Mouse (Mus musculus): ENCODE measurements at regions not wholly inside any gene's neighbourhood (a gene's known extent, or its start where the extent isn't known, plus 50 kb on each side); places are given as distances from the start of the nearest gene placed in this dataset.

DNA sequence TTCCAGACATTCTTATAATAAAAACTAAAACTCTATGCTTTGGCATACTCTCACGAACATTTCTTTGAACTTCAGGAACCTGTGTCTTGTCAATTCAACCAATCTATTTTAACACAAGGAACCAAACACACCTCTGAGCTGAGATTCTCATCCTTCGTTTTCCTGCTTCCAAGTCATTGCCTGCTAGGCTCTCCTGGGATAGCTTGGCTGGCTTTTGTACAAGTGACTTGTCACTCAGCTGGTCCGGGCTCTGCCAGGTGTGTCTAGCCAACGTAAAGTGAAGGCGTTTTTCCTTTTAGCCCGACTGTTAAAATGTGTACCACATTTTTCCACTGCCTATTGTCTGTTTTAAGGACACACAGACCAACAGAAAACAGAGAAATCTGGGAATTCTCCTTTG lies 236.8 kb upstream of the Ccdc122 start:
- no peak for DNase-seq (ENCODE audit: low spot score, missing footprints)
- Histone ChIP-seq H3K9me3 (ENCODE audit: control insufficient read depth, low read length) (no peaks in the 10 kb centered on the region), H3K36me3 (ENCODE audit: control insufficient read depth, insufficient read depth, low read length) (no peaks in the 10 kb centered on the region), H3K4me3 (ENCODE audit: low read depth, low read length) (no peak overlapping the region), H3K27ac (ENCODE audit: low read depth, low read length) (no peak overlapping the region), H3K4me1 (ENCODE audit: control insufficient read depth, insufficient read depth, low read length) (peaks cover 4% of the 10 kb centered on the region; the same call in 1 of the 2 replicates), H3K9ac (ENCODE audit: low read length) (no peak overlapping the region), H3K27me3 (ENCODE audit: control insufficient read depth, insufficient read depth, low read length) (no peaks in the 10 kb centered on the region), H3K4me2 (no peak overlapping the region)
- ATAC-seq (ENCODE audit: low FRiP score) = no peak
- 89% methylated on average over 6 of the region's 6 CpGs for WGBS

DNA sequence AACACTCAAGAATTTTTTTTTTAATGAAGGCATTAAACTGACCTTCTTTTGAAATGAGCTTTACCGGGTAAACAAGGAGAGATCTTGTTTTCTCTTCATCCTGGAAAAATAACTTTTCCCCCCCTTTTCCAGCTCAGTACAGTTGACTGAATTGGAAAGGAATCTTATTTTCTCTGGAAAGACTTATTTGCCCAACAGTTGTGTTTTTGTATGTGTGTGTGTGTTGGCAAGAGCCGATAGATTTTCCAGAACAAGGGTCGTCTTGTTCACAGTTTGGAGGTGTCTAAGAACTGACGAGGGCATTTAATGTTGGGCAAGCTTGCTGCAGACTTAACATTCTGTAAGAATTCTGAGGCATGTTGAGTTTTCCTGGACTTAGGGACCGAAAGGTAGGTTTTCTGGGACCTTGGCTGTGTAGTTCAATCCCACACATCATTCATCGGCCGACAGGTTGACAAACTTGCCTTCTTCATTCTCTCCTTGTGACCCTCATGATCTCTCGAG lies 237.6 kb upstream of the Ccdc122 start:
- Histone ChIP-seq H3K4me1 (ENCODE audit: control insufficient read depth, insufficient read depth, low read length) (peaks cover 4% of the 10 kb centered on the region; the same call in 1 of the 2 replicates), H3K4me2 (no peak overlapping the region), H3K4me3 (ENCODE audit: low read depth, low read length) (no peak overlapping the region), H3K9me3 (ENCODE audit: control insufficient read depth, low read length) (no peaks in the 10 kb centered on the region), H3K27me3 (ENCODE audit: control insufficient read depth, insufficient read depth, low read length) (no peaks in the 10 kb centered on the region), H3K9ac (ENCODE audit: low read length) (no peak overlapping the region), H3K36me3 (ENCODE audit: control insufficient read depth, insufficient read depth, low read length) (no peaks in the 10 kb centered on the region), H3K27ac (ENCODE audit: low read depth, low read length) (no peak overlapping the region)
- ATAC-seq (ENCODE audit: low FRiP score) (no peak), DNase-seq (ENCODE audit: low spot score, missing footprints) (no peak)
- WGBS = 93% methylated on average over 8 of the region's 8 CpGs

DNA sequence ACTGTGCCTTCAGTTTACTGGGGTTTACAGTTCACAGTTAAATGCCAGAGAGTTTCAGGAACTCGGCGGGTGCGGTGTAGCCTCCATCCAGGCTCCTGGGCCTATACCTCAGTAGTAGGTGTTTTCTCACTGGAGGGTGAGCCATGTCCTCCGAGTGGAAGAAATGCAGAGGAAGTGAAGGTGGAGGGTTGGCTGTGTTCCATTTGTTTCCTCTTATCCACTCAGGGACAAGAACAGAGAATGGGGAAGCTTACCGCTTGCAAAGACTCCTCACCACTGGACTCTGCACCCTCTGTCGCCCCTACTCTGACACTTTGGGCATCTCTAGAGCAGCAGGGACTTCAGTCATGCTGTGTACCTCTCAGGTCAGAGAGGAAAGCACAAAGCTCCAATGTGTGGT lies 238.1 kb upstream of the Ccdc122 start:
- Histone ChIP-seq H3K4me2 (no peak overlapping the region), H3K4me3 (ENCODE audit: low read depth, low read length) (no peak overlapping the region), H3K9me3 (ENCODE audit: control insufficient read depth, low read length) (no peaks in the 10 kb centered on the region), H3K27ac (ENCODE audit: low read depth, low read length) (no peak overlapping the region), H3K27me3 (ENCODE audit: control insufficient read depth, insufficient read depth, low read length) (no peaks in the 10 kb centered on the region), H3K36me3 (ENCODE audit: control insufficient read depth, insufficient read depth, low read length) (no peaks in the 10 kb centered on the region), H3K4me1 (ENCODE audit: control insufficient read depth, insufficient read depth, low read length) (peaks cover 4% of the 10 kb centered on the region; the same call in 1 of the 2 replicates), H3K9ac (ENCODE audit: low read length) (no peak overlapping the region)
- WGBS = 82% methylated on average over 6 of the region's 6 CpGs
- no peak for DNase-seq (ENCODE audit: low spot score, missing footprints)
- ATAC-seq (ENCODE audit: low FRiP score) = no peak

DNA sequence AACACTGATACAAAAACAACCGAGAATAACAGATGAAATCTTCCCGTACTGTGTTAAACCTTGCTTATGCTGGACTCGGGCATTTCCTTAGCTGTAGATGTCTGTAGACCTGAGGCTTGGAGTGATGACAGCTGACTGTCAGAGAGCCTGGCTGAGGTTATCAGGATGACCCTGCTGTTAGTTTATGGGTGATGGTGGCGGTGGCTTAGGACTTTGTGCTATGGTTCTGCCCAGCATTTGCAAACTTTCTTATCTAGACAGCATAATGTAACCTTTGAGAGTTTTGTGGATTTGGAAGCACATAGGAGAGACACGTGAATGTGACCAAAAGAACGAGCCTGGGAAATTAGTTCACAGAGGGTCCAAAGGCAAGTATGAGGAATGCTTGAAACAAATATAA lies 239.1 kb upstream of the Ccdc122 start:
- H3K4me3 ChIP-seq (ENCODE audit: low read depth, low read length) = no peak overlapping the region
- H3K27me3 ChIP-seq (ENCODE audit: control insufficient read depth, insufficient read depth, low read length) = no peaks in the 10 kb centered on the region
- H3K27ac ChIP-seq (ENCODE audit: low read depth, low read length) = no peak overlapping the region
- no peaks in the 10 kb centered on the region for H3K9me3 ChIP-seq (ENCODE audit: control insufficient read depth, low read length)
- DNase-seq (ENCODE audit: low spot score, missing footprints) = no peak
- 84% methylated on average over 6 of the region's 6 CpGs for WGBS
- H3K4me1 ChIP-seq (ENCODE audit: control insufficient read depth, insufficient read depth, low read length) = peaks cover 4% of the 10 kb centered on the region; the same call in 1 of the 2 replicates
- no peak overlapping the region for H3K4me2 ChIP-seq
- no peak for ATAC-seq (ENCODE audit: low FRiP score)
- H3K36me3 ChIP-seq (ENCODE audit: control insufficient read depth, insufficient read depth, low read length) = no peaks in the 10 kb centered on the region
- no peak overlapping the region for H3K9ac ChIP-seq (ENCODE audit: low read length)

DNA sequence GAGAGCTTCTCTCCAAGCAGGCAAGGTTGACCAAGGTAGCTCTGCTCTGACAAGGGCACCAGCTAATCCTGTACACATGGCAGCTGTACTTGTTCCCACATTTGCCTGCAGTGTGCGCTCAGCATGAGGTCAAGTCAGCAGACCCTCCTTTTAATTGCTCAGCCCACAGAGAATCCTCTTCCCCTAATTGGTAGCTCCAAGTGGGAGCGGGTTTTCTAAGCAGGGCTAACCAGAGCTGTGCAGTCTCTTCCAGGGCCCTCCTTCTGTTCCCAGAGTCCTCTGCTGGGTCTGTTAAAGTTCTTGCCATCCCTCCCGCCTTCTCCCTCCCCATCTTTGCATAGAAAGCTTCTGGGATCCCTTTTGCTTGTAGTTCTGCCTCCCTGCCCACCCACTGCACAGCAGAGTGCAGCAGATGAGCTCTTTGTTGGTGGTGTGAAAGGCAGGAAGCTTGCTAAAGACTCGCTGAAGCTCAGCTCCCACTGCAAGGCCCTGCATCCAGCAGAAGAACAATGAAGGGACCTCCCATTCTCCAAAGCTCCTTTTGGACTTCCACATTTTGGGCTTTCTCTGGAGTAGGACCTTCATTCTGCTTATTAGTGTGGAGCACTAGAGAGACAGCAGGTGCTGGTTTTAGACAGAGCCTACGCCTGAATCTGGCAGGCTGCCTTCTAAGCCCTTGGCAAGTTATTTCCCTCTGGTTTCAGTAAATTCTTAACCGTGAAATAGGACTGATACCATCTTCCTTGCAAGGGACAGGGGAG lies 235.3 kb upstream of the Serp2 start:
- Histone ChIP-seq H3K9me3 (ENCODE audit: control insufficient read depth, low read length) (no peaks in the 10 kb centered on the region), H3K4me2 (no peak overlapping the region), H3K4me3 (ENCODE audit: low read depth, low read length) (no peak overlapping the region), H3K36me3 (ENCODE audit: control insufficient read depth, insufficient read depth, low read length) (no peaks in the 10 kb centered on the region), H3K27ac (ENCODE audit: low read depth, low read length) (peak overlapping the region; percentile 49; the same call in 1 of the 2 replicates), H3K4me1 (ENCODE audit: control insufficient read depth, insufficient read depth, low read length) (peaks cover 15% of the 10 kb centered on the region), H3K9ac (ENCODE audit: low read length) (no peak overlapping the region), H3K27me3 (ENCODE audit: control insufficient read depth, insufficient read depth, low read length) (no peaks in the 10 kb centered on the region; the same call in none of the 2 replicates)
- 13% methylated on average over 6 of the region's 6 CpGs for WGBS
- DNase-seq (ENCODE audit: low spot score, missing footprints) (peak; percentile 93), ATAC-seq (ENCODE audit: low FRiP score) (peak; percentile 85)

DNA sequence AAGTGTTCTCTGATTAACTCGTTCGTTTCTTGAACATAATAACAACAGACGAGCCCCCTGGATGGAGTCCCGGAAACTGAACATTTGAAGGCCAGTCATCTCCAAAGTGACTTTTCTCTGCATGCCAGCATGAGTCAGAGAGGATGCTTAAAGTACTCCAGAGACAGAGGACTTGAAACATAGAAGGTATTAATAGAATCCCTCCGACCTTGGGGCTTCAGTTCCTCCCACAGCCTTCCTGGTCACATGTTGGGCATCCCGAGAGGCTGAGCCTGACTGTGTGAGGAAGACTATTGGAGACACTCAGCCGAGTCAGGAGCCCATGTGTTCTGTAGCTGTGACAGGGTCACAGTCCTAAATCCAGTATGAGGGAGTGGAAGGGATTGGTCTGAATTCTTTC lies 232.7 kb upstream of the Serp2 start:
- no peak for ATAC-seq (ENCODE audit: low FRiP score)
- Histone ChIP-seq H3K4me3 (ENCODE audit: low read depth, low read length) (no peak overlapping the region), H3K9ac (ENCODE audit: low read length) (no peak overlapping the region), H3K27ac (ENCODE audit: low read depth, low read length) (no peak overlapping the region), H3K9me3 (ENCODE audit: control insufficient read depth, low read length) (no peaks in the 10 kb centered on the region), H3K36me3 (ENCODE audit: control insufficient read depth, insufficient read depth, low read length) (no peaks in the 10 kb centered on the region), H3K4me1 (ENCODE audit: control insufficient read depth, insufficient read depth, low read length) (peaks cover 15% of the 10 kb centered on the region), H3K27me3 (ENCODE audit: control insufficient read depth, insufficient read depth, low read length) (no peaks in the 10 kb centered on the region; the same call in none of the 2 replicates), H3K4me2 (no peak overlapping the region)
- DNase-seq (ENCODE audit: low spot score, missing footprints) = no peak
- 73% methylated on average over 7 of the region's 7 CpGs for WGBS

DNA sequence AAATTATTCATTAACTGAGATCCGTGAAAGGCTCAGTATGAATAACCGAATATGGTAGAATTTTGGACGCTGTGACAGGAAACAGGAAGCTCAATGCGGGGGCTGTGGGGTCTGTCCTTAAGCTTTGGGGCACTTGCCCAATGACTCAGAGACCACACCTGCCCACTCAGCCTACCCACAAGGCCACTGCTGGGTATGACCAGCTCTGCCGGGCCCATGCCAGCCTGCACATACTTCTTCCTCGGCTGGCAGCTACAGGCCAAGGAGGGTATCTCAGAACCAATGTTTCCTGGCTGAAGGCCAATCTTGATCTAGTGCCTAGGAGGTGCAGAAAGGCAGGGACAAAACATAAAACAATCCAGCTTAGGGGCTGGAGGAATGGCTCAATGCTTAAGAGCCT lies 230.9 kb upstream of the Serp2 start:
- no peak for DNase-seq (ENCODE audit: low spot score, missing footprints)
- Histone ChIP-seq H3K4me3 (ENCODE audit: low read depth, low read length) (no peak overlapping the region), H3K4me1 (ENCODE audit: control insufficient read depth, insufficient read depth, low read length) (peaks cover 15% of the 10 kb centered on the region), H3K27ac (ENCODE audit: low read depth, low read length) (no peak overlapping the region), H3K4me2 (no peak overlapping the region), H3K9ac (ENCODE audit: low read length) (no peak overlapping the region), H3K9me3 (ENCODE audit: control insufficient read depth, low read length) (no peaks in the 10 kb centered on the region), H3K36me3 (ENCODE audit: control insufficient read depth, insufficient read depth, low read length) (no peaks in the 10 kb centered on the region), H3K27me3 (ENCODE audit: control insufficient read depth, insufficient read depth, low read length) (no peaks in the 10 kb centered on the region; the same call in none of the 2 replicates)
- WGBS = 90% methylated on average over 6 of the region's 6 CpGs
- no peak for ATAC-seq (ENCODE audit: low FRiP score)

DNA sequence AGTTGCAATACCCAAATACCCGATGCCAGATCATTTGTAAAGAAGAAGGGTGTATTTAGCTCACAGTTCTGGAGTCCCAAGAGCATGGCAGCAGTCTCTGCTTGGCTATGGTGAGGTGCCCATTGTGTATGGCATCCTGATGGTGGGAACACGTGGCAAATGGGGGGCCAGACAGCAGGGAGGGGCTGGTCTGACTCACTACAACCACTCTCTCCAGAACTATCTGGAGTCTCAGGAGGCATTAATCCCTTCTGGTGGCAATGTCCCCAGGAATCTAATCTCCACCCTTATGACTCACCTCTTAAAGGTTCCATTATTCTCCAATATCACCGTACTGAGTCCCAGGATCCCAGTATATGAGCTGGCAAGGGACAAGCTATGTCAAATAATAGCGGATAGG lies 229.5 kb upstream of the Serp2 start:
- peaks cover 6% of the 10 kb centered on the region; the same call in 1 of the 2 replicates for H3K4me1 ChIP-seq (ENCODE audit: control insufficient read depth, insufficient read depth, low read length)
- 87% methylated on average over 4 of the region's 4 CpGs for WGBS
- H3K9me3 ChIP-seq (ENCODE audit: control insufficient read depth, low read length) = no peaks in the 10 kb centered on the region
- H3K4me3 ChIP-seq (ENCODE audit: low read depth, low read length) = no peak overlapping the region
- H3K36me3 ChIP-seq (ENCODE audit: control insufficient read depth, insufficient read depth, low read length) = no peaks in the 10 kb centered on the region
- DNase-seq (ENCODE audit: low spot score, missing footprints) (no peak), ATAC-seq (ENCODE audit: low FRiP score) (no peak)
- no peak overlapping the region for H3K27ac ChIP-seq (ENCODE audit: low read depth, low read length)
- no peaks in the 10 kb centered on the region; the same call in none of the 2 replicates for H3K27me3 ChIP-seq (ENCODE audit: control insufficient read depth, insufficient read depth, low read length)
- H3K9ac ChIP-seq (ENCODE audit: low read length) = no peak overlapping the region
- no peak overlapping the region for H3K4me2 ChIP-seq

DNA sequence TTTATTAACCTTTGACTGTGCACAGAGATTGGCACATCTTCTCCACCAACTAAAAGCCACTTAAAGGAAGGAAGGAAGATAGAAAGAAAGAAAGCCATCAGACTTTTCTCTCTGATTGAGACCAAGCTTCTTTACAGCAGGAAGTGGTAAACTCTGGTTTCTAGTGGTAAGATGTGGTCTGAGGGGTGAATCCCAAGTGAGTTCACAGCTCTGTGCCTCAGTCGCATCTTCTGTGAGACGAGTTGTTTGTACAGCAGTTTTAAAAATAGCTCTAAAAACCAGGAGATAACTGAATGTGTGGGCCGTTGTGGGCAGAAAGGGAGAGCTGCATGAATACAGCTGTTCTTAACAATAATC lies 224.8 kb upstream of the Serp2 start:
- Histone ChIP-seq H3K4me2 (no peak overlapping the region), H3K27me3 (ENCODE audit: control insufficient read depth, insufficient read depth, low read length) (no peaks in the 10 kb centered on the region), H3K4me1 (ENCODE audit: control insufficient read depth, insufficient read depth, low read length) (peaks cover 8% of the 10 kb centered on the region; the same call in 1 of the 2 replicates), H3K9me3 (ENCODE audit: control insufficient read depth, low read length) (no peaks in the 10 kb centered on the region), H3K36me3 (ENCODE audit: control insufficient read depth, insufficient read depth, low read length) (no peaks in the 10 kb centered on the region), H3K4me3 (ENCODE audit: low read depth, low read length) (no peak overlapping the region), H3K9ac (ENCODE audit: low read length) (no peak overlapping the region), H3K27ac (ENCODE audit: low read depth, low read length) (no peak overlapping the region)
- 70% methylated on average over 3 of the region's 3 CpGs for WGBS
- DNase-seq (ENCODE audit: low spot score, missing footprints) = no peak
- no peak for ATAC-seq (ENCODE audit: low FRiP score)

All from midbrain, embryonic 11.5 days (tissue).